Mouse (Mus musculus): Measurements from ENCODE around the gene Elovl5. TPM values are rescaled to one million over a fixed set of nuclear protein-coding genes. Genes with fewer than 3 reads are reported as not detected.

Elovl5 gene
- polyA plus RNA-seq, 1 experiment from 2014 or later: 86.7 TPM

GRCm38 (mm10) chr9:78024823-78025222 lies 107.7 kb downstream of the Elovl5 start:
- Histone ChIP-seq H3K36me3 (ENCODE audit: control insufficient read depth, insufficient read depth, low read length) (no peaks in the 10 kb centered on the region), H3K4me2 (ENCODE audit: low read length) (no peak overlapping the region), H3K9ac (ENCODE audit: low read length) (no peak overlapping the region), H3K27ac (replicated peaks in 1 of 2; ENCODE audit: control insufficient read depth in 1 of 2, insufficient read depth in 1 of 2, low read depth in 2 of 2, low read length in 2 of 2) (no peak overlapping the region), H3K27me3 (ENCODE audit: control insufficient read depth, insufficient read depth, low read length) (no peaks in the 10 kb centered on the region), H3K9me3 (ENCODE audit: control insufficient read depth, low read length) (no peaks in the 10 kb centered on the region), H3K4me3 (ENCODE audit: control insufficient read depth in 1 of 2, insufficient read depth in 1 of 2, low read depth in 1 of 2, low read length in 2 of 2) (no peak overlapping the region), H3K4me1 (ENCODE audit: control insufficient read depth in 2 of 2, insufficient read depth in 2 of 2, low read length in 2 of 2) (peaks cover 17% of the 10 kb centered on the region in 2 experiments)
- ATAC-seq (ENCODE audit: insufficient number of reproducible peaks, insufficient read depth, low FRiP score, low read depth): no peak
- WGBS: 19% methylated on average over 3 of the region's 3 CpGs

- Histone ChIP-seq H3K9ac (ENCODE audit: low read length) (no peak overlapping the region), H3K4me2 (ENCODE audit: low read length) (no peak overlapping the region), H3K27ac (replicated peaks in 1 of 2; ENCODE audit: control insufficient read depth in 1 of 2, insufficient read depth in 1 of 2, low read depth in 2 of 2, low read length in 2 of 2) (no peak overlapping the region), H3K4me3 (ENCODE audit: control insufficient read depth in 1 of 2, insufficient read depth in 1 of 2, low read depth in 1 of 2, low read length in 2 of 2) (no peak overlapping the region), H3K4me1 (ENCODE audit: control insufficient read depth in 2 of 2, insufficient read depth in 2 of 2, low read length in 2 of 2) (peaks cover 0 to 3% of the 10 kb centered on the region in 2 experiments; a peak in 1 of 4 replicates), H3K9me3 (ENCODE audit: control insufficient read depth, low read length) (no peaks in the 10 kb centered on the region), H3K27me3 (ENCODE audit: control insufficient read depth, insufficient read depth, low read length) (no peaks in the 10 kb centered on the region), H3K36me3 (ENCODE audit: control insufficient read depth, insufficient read depth, low read length) (no peaks in the 10 kb centered on the region)
- WGBS: 54% methylated on average over 3 of the region's 3 CpGs
- ATAC-seq (ENCODE audit: insufficient number of reproducible peaks, insufficient read depth, low FRiP score, low read depth): no peak
These were observed 109.9 kb downstream of the Elovl5 start for GRCm38 (mm10) chr9:78027099-78027498.

GRCm38 (mm10) chr9:78030835-78031456 lies 113.8 kb downstream of the Elovl5 start:
- 82% methylated on average over 10 of the region's 10 CpGs for WGBS
- Histone ChIP-seq H3K9me3 (ENCODE audit: control insufficient read depth, low read length) (no peaks in the 10 kb centered on the region), H3K27ac (replicated peaks in 1 of 2; ENCODE audit: control insufficient read depth in 1 of 2, insufficient read depth in 1 of 2, low read depth in 2 of 2, low read length in 2 of 2) (no peak overlapping the region), H3K4me2 (ENCODE audit: low read length) (no peak overlapping the region), H3K4me3 (ENCODE audit: control insufficient read depth in 1 of 2, insufficient read depth in 1 of 2, low read depth in 1 of 2, low read length in 2 of 2) (no peak overlapping the region), H3K4me1 (ENCODE audit: control insufficient read depth in 2 of 2, insufficient read depth in 2 of 2, low read length in 2 of 2) (no peaks in the 10 kb centered on the region), H3K9ac (ENCODE audit: low read length) (no peak overlapping the region), H3K36me3 (ENCODE audit: control insufficient read depth, insufficient read depth, low read length) (no peaks in the 10 kb centered on the region), H3K27me3 (ENCODE audit: control insufficient read depth, insufficient read depth, low read length) (no peaks in the 10 kb centered on the region)
- ATAC-seq (ENCODE audit: insufficient number of reproducible peaks, insufficient read depth, low FRiP score, low read depth): no peak

GRCm38 (mm10) chr9:78032930-78033329 lies 115.8 kb downstream of the Elovl5 start:
- Histone ChIP-seq H3K36me3 (ENCODE audit: control insufficient read depth, insufficient read depth, low read length) (no peaks in the 10 kb centered on the region), H3K4me3 (ENCODE audit: control insufficient read depth in 1 of 2, insufficient read depth in 1 of 2, low read depth in 1 of 2, low read length in 2 of 2) (no peak overlapping the region), H3K27ac (replicated peaks in 1 of 2; ENCODE audit: control insufficient read depth in 1 of 2, insufficient read depth in 1 of 2, low read depth in 2 of 2, low read length in 2 of 2) (no peak overlapping the region), H3K27me3 (ENCODE audit: control insufficient read depth, insufficient read depth, low read length) (no peaks in the 10 kb centered on the region), H3K9me3 (ENCODE audit: control insufficient read depth, low read length) (no peaks in the 10 kb centered on the region), H3K4me2 (ENCODE audit: low read length) (no peak overlapping the region), H3K4me1 (ENCODE audit: control insufficient read depth in 2 of 2, insufficient read depth in 2 of 2, low read length in 2 of 2) (no peaks in the 10 kb centered on the region), H3K9ac (ENCODE audit: low read length) (no peak overlapping the region)
- WGBS: 88% methylated on average over 4 of the region's 4 CpGs
- ATAC-seq (ENCODE audit: insufficient number of reproducible peaks, insufficient read depth, low FRiP score, low read depth): no peak

Other genes starting within 250 kb of the Elovl5 start
- 8.2 and 9.8 TPM in 2 replicates for gene Gclc, start 162.8 kb upstream of the Elovl5 start, polyA plus RNA-seq (2014; fragmentation: Nextera tagmentation; extraction: Ambion mirVana)
- gene Gcm1, start 134.6 kb downstream of the Elovl5 start, polyA plus RNA-seq (2014; fragmentation: Nextera tagmentation; extraction: Ambion mirVana): not detected in 2 replicates
- gene Fbxo9, start 191.7 kb downstream of the Elovl5 start, polyA plus RNA-seq (2014; fragmentation: Nextera tagmentation; extraction: Ambion mirVana): 49.8 and 51.3 TPM in 2 replicates
- 16.0 and 16.6 TPM in 2 replicates for gene Ick, start 191.8 kb downstream of the Elovl5 start, polyA plus RNA-seq (2014; fragmentation: Nextera tagmentation; extraction: Ambion mirVana)